Mouse (Mus musculus) kidney, postnatal 0 days (tissue): ENCODE results near the gene Pole. TPM values are rescaled to one million over a fixed set of nuclear protein-coding genes. Genes with fewer than 3 reads are reported as not detected.

Source experiments
- ATAC-seq: fragments of 200-750 bp; cut with Nextera tagmentation; replicated peaks from 2 replicates; pipeline ENCODE4 v1.8.0; 2017; ENCODE audit warnings: low read depth, moderate number of reproducible peaks, moderate TSS enrichment, moderate library complexity; ENCODE audit not compliant: low FRiP score
- DNase-seq: peaks from one replicate; pipeline ENCODE4 v3.0.0-alpha.2; 2016; ENCODE audit warnings: low spot score
- H3K27ac ChIP-seq: fragments of 300-500 bp; sonication (generic); 2 replicates; pipeline ENCODE4 v1.5.1; 2014; ENCODE audit warnings: mild to moderate bottlenecking
- H3K27me3 ChIP-seq: fragments of 300-500 bp; sonication (generic); 2 replicates; pipeline ENCODE4 v1.6.1; 2014; ENCODE audit warnings: low read length, mixed read lengths; ENCODE audit not compliant: insufficient read depth
- H3K36me3 ChIP-seq: fragments of 300-500 bp; sonication (generic); 2 replicates; pipeline ENCODE4 v1.6.1; 2014; ENCODE audit warnings: low read length, mixed read lengths; ENCODE audit not compliant: insufficient read depth
- H3K4me1 ChIP-seq: fragments of 300-500 bp; sonication (generic); replicated peaks from 2 replicates; pipeline ENCODE4 v1.6.1; 2014; ENCODE audit warnings: antibody characterized with exemption, low read length, mixed read lengths; ENCODE audit not compliant: insufficient read depth
- H3K4me2 ChIP-seq: fragments of 300-500 bp; sonication (generic); 2 replicates; pipeline ENCODE4 v1.6.1; 2014; ENCODE audit warnings: mild to moderate bottlenecking, low read length, moderate library complexity, mixed read lengths
- H3K4me3 ChIP-seq: fragments of 300-500 bp; sonication (generic); replicated peaks from 2 replicates; pipeline ENCODE4 v1.5.1; 2014; ENCODE audit warnings: low read depth, low read length
- H3K9ac ChIP-seq: fragments of 300-500 bp; sonication (generic); 2 replicates; pipeline ENCODE4 v1.6.1; 2014; ENCODE audit warnings: low read depth, low read length
- H3K9me3 ChIP-seq: fragments of 300-500 bp; sonication (generic); replicated peaks from 2 replicates; pipeline ENCODE4 v1.6.1; 2016; ENCODE audit warnings: low read length, inconsistent platforms, mixed read lengths
- CTCF ChIP-seq: IDR thresholded peaks from 2 replicates; pipeline ENCODE4 v1.5.1; 2016; ENCODE audit warnings: antibody characterized with exemption, low read depth, mild to moderate bottlenecking, moderate library complexity
- WGBS: fragments of 180-500 bp; shearing (Covaris S2); extraction: QIAGEN DNeasy Blood & Tissue Kit; methylation state at CpG from one replicate; pipeline ENCODE4 v1.1.7; 2014; 5-methylcytosine and 5-hydroxymethylcytosine counted together
- polyA plus RNA-seq: library from polyadenylated mRNA; unstranded; fragments of >200 nt; fragmentation: Nextera tagmentation; extraction: Ambion mirVana; gene quantifications from 2 replicates; pipeline ENCODE4 v1.2.1, GENCODE M21; 2015

Pole gene
- polyA plus RNA-seq, 1 experiment from 2014 or later, result 11.1 TPM

GRCm38 (mm10) chr5:110330508-110330907, 44.4 kb downstream of the Pole start:
- Histone ChIP-seq H3K4me2 (no peak overlapping the region), H3K9ac (no peak overlapping the region), H3K4me3 (no peak overlapping the region), H3K36me3 (peaks cover 31% of the 10 kb centered on the region), H3K27me3 (no peaks in the 10 kb centered on the region), H3K9me3 (no peaks in the 10 kb centered on the region), H3K27ac (no peak overlapping the region), H3K4me1 (no peaks in the 10 kb centered on the region)
- DNase-seq (peak; percentile 21), ATAC-seq (no peak)
- 66% methylated on average over 3 of the region's 3 CpGs for WGBS
- TF ChIP-seq CTCF, result no peak

- Histone ChIP-seq H3K27me3 (peaks cover 10% of the 10 kb centered on the region; the same call in 1 of the 2 replicates), H3K4me2 (no peak overlapping the region), H3K27ac (no peak overlapping the region), H3K36me3 (peaks cover 12% of the 10 kb centered on the region), H3K4me3 (no peak overlapping the region), H3K9me3 (no peaks in the 10 kb centered on the region), H3K9ac (no peak overlapping the region), H3K4me1 (0 out of 2 replicates have a peak, but pooled peaks cover 11% of the 10 kb centered on the region)
- 68% methylated on average over 2 of the region's 2 CpGs for WGBS
- ATAC-seq (no peak), DNase-seq (peak; percentile 71)
- no peak for TF ChIP-seq CTCF
These were observed 52.7 kb downstream of the Pole start for GRCm38 (mm10) chr5:110338792-110339191.

- Histone ChIP-seq H3K27ac (no peak within 1 kb of the TSS), H3K27me3 (peaks cover 10% of the 10 kb centered on the region; the same call in 1 of the 2 replicates), H3K4me1 (0 out of 2 replicates have a peak, but pooled peaks cover 11% of the 10 kb centered on the region), H3K4me2 (peak within 1 kb of the TSS; percentile 70), H3K9ac (peak within 1 kb of the TSS; percentile 36; the same call in 1 of the 2 replicates), H3K36me3 (no peaks in the 10 kb centered on the region), H3K9me3 (no peaks in the 10 kb centered on the region), H3K4me3 (peak within 1 kb of the TSS; percentile 34)
- ATAC-seq (peak; percentile 79), DNase-seq (peak; percentile 57)
- TF ChIP-seq CTCF, result no peak
- under 1% methylated on average over 43 of the region's 43 CpGs for WGBS
These were observed 56.7 kb downstream of the Pole start, which contains the start of gene P2rx2 for GRCm38 (mm10) chr5:110342648-110343284. Gene P2rx2 (minus strand): TSS chr5:110343212.

GRCm38 (mm10) chr5:110344524-110344923, 58.4 kb downstream of the Pole start, which contains the start of gene Lrcol1:
Gene Lrcol1 (plus strand): TSS chr5:110344730.
- Histone ChIP-seq H3K27me3 (peaks cover 10% of the 10 kb centered on the region; the same call in 1 of the 2 replicates), H3K4me2 (no peak within 1 kb of the TSS), H3K27ac (no peak within 1 kb of the TSS), H3K4me1 (0 out of 2 replicates have a peak, but pooled peaks cover 11% of the 10 kb centered on the region), H3K4me3 (no peak within 1 kb of the TSS), H3K36me3 (no peaks in the 10 kb centered on the region), H3K9me3 (no peaks in the 10 kb centered on the region), H3K9ac (no peak within 1 kb of the TSS)
- no peak for TF ChIP-seq CTCF
- 35% methylated on average over 4 of the region's 4 CpGs for WGBS
- ATAC-seq (no peak), DNase-seq (no peak)

GRCm38 (mm10) chr5:110345553-110345952, 59.4 kb downstream of the Pole start:
- DNase-seq, result no peak
- 84% methylated on average over 4 of the region's 4 CpGs for WGBS

GRCm38 (mm10) chr5:110347006-110347405, 60.9 kb downstream of the Pole start:
- Histone ChIP-seq H3K36me3 (no peaks in the 10 kb centered on the region), H3K27ac (no peak overlapping the region), H3K4me1 (0 out of 2 replicates have a peak, but pooled peaks cover 11% of the 10 kb centered on the region), H3K9ac (no peak overlapping the region), H3K4me2 (no peak overlapping the region), H3K9me3 (no peaks in the 10 kb centered on the region), H3K4me3 (no peak overlapping the region), H3K27me3 (peaks cover 6% of the 10 kb centered on the region; the same call in 1 of the 2 replicates)
- 70% methylated on average over 8 of the region's 8 CpGs for WGBS
- no peak for ATAC-seq
- no peak for TF ChIP-seq CTCF
- no peak for DNase-seq

More at GRCm38 (mm10) chr5:110345553-110345952, 59.4 kb downstream of the Pole start:
- Histone ChIP-seq H3K4me3 (no peak overlapping the region), H3K27me3 (peaks cover 10% of the 10 kb centered on the region; the same call in 1 of the 2 replicates), H3K4me2 (no peak overlapping the region), H3K4me1 (0 out of 2 replicates have a peak, but pooled peaks cover 11% of the 10 kb centered on the region), H3K36me3 (no peaks in the 10 kb centered on the region), H3K9ac (no peak overlapping the region), H3K9me3 (no peaks in the 10 kb centered on the region), H3K27ac (no peak overlapping the region)
- no peak for TF ChIP-seq CTCF
- no peak for ATAC-seq
